Mouse (Mus musculus) liver, postnatal 0 days (tissue): ENCODE measurements around the gene 1810062G17Rik.

Experiments
- CTCF ChIP-seq: sonication (generic); IDR thresholded peaks from 2 replicates; pipeline ENCODE4 v1.5.1; 2016; ENCODE audit warnings: antibody characterized with exemption, low read depth
- EP300 ChIP-seq: IDR thresholded peaks from 2 replicates; pipeline ENCODE4 v1.6.1; 2016; ENCODE audit warnings: antibody characterized with exemption, low read depth, mild to moderate bottlenecking

- TF ChIP-seq CTCF (no peak), EP300 (no peak)
Observed at GRCm38 (mm10) chr3:36474421-36474820, 1.3 kb upstream of the 1810062G17Rik start.
